Mouse (Mus musculus): ENCODE measurements around the gene Stra8. TPM values are rescaled to one million over a fixed set of nuclear protein-coding genes. Genes with fewer than 3 reads are reported as not detected.

Gene Stra8
- total RNA-seq, 2 experiments from 2014 or later = not detected

Other genes starting within 250 kb of the Stra8 start
- 1 to 10 TPM; 7.4 to 8.5 TPM for gene Agbl3, start 139.7 kb upstream of the Stra8 start, total RNA-seq (2021)
- 1 to 10 TPM; 8.6 to 9.7 TPM for gene Tmem140, start 57.0 kb upstream of the Stra8 start, total RNA-seq (2021)
- gene Cyren, start 42.1 kb upstream of the Stra8 start, total RNA-seq (2021) = 1 to 10 TPM; 7.9 TPM
- gene Wdr91, start 9.3 kb upstream of the Stra8 start, total RNA-seq (2021) = 10 to 100 TPM; 17.5 to 18.7 TPM
- gene Slc23a4, start 68.2 kb downstream of the Stra8 start, total RNA-seq (2021) = under 1 TPM; 0.16 to 0.42 TPM
- 10 to 100 TPM; 26.0 to 28.7 TPM for gene Cnot4, start 213.6 kb downstream of the Stra8 start, total RNA-seq (2021)

Data from gastrocnemius, postnatal 4 days (tissue).